Mouse (Mus musculus) CH12.LX (cell line): Measurements from ENCODE around the gene Myocd. TPM values are rescaled to one million over a fixed set of nuclear protein-coding genes. Genes with fewer than 3 reads are reported as not detected.

ENCODE experiments used
- DNase-seq: peaks from one replicate; pipeline ENCODE4 v3.0.0-alpha.2; 2013; ENCODE audit errors: extremely low read depth
- H3K27ac ChIP-seq: 2 replicates; pipeline ENCODE4 v1.5.1; 2012; ENCODE audit warnings: low read depth, mild to moderate bottlenecking, control low read depth, moderate library complexity; ENCODE audit not compliant: insufficient read depth
- H3K27me3 ChIP-seq: replicated peaks from 2 replicates; pipeline ENCODE3; 2012; ENCODE audit warnings: inconsistent platforms
- H3K36me3 ChIP-seq, 2 experiments: replicated peaks in 1 of 2; 2 replicates each; pipeline versions ENCODE3 to v1.6.1; 2012; ENCODE audit warnings: inconsistent platforms in 1 of 2, low read length in 1 of 2, mild to moderate bottlenecking in 1 of 2, mixed read lengths in 1 of 2, moderate library complexity in 1 of 2; ENCODE audit not compliant: control insufficient read depth in 1 of 2, insufficient read depth in 1 of 2
- H3K4me1 ChIP-seq, 2 experiments: 2 replicates each; pipeline ENCODE4 v1.6.1; 2012; ENCODE audit warnings: inconsistent platforms in 1 of 2, moderate library complexity in 1 of 2; ENCODE audit not compliant: insufficient read depth in 2 of 2, control insufficient read depth in 1 of 2
- H3K4me2 ChIP-seq: 2 replicates; pipeline ENCODE4 v1.6.1; 2012; ENCODE audit warnings: low read depth, mild to moderate bottlenecking, control low read depth; ENCODE audit not compliant: poor library complexity, insufficient read depth, severe bottlenecking
- H3K4me3 ChIP-seq, 3 experiments: fragments of 150-350 bp in 1 of 3; sonication (generic) in 1 of 3; replicated peaks in 1 of 3; 2 replicates each; pipeline versions ENCODE3 to v1.5.1; 2011 to 2012; ENCODE audit warnings: low read depth in 2 of 3, low read length in 2 of 3, mild to moderate bottlenecking in 2 of 3, moderate library complexity in 2 of 3, control low read depth in 1 of 3, improper control_type of control experiment in 1 of 3, inconsistent platforms in 1 of 3, mixed read lengths in 1 of 3; ENCODE audit not compliant: poor library complexity in 1 of 3
- H3K79me2 ChIP-seq: replicated peaks from 2 replicates; pipeline ENCODE4 v1.6.1; 2012; ENCODE audit warnings: mild to moderate bottlenecking, moderate library complexity; ENCODE audit not compliant: control insufficient read depth, poor library complexity, insufficient read depth, severe bottlenecking; ENCODE audit errors: extremely low read depth
- H3K9ac ChIP-seq: 2 replicates; pipeline ENCODE4 v1.6.1; 2012; ENCODE audit warnings: low read depth, mild to moderate bottlenecking, control low read depth, moderate library complexity; ENCODE audit not compliant: insufficient read depth
- H3K9me3 ChIP-seq: replicated peaks from 2 replicates; pipeline ENCODE3; 2012; ENCODE audit warnings: low read length, inconsistent platforms, mixed read lengths
- BHLHE40 ChIP-seq: IDR thresholded peaks from 2 replicates; pipeline ENCODE4 v1.6.1; 2011; ENCODE audit warnings: mild to moderate bottlenecking, low read depth, low read length, improper control_type of control experiment
- E2F4 ChIP-seq: IDR thresholded peaks from 2 replicates; pipeline ENCODE4 v1.6.1; 2011; ENCODE audit warnings: low read depth, low read length, improper control_type of control experiment; ENCODE audit not compliant: insufficient replicate concordance
- ELF1 ChIP-seq: IDR thresholded peaks from 2 replicates; pipeline ENCODE4 v1.6.1; 2014; ENCODE audit warnings: low read depth, mild to moderate bottlenecking, inconsistent platforms, low read length, improper control_type of control experiment
- EP300 ChIP-seq: IDR thresholded peaks from 2 replicates; pipeline ENCODE4 v1.6.1; 2011; ENCODE audit warnings: low read length, improper control_type of control experiment
- GABPA ChIP-seq: IDR thresholded peaks from 2 replicates; pipeline ENCODE4 v1.6.1; 2012; ENCODE audit warnings: low read depth, low read length, improper control_type of control experiment, inconsistent platforms; ENCODE audit not compliant: insufficient replicate concordance
- HCFC1 ChIP-seq: IDR thresholded peaks from 2 replicates; pipeline ENCODE4 v1.6.1; 2012; ENCODE audit warnings: low read depth, mild to moderate bottlenecking, inconsistent platforms, low read length, improper control_type of control experiment
- JUN ChIP-seq: IDR thresholded peaks from 2 replicates; pipeline ENCODE4 v1.6.1; 2011; ENCODE audit warnings: low read depth, mild to moderate bottlenecking, low read length, improper control_type of control experiment, moderate library complexity; ENCODE audit not compliant: insufficient read depth
- KAT2A ChIP-seq: IDR thresholded peaks from 2 replicates; pipeline ENCODE4 v1.6.1; 2012; ENCODE audit warnings: low read length, improper control_type of control experiment, inconsistent platforms; ENCODE audit not compliant: insufficient replicate concordance
- MAZ ChIP-seq: IDR thresholded peaks from 2 replicates; pipeline ENCODE4 v1.6.1; 2012; ENCODE audit warnings: low read depth, mild to moderate bottlenecking, inconsistent platforms, low read length, improper control_type of control experiment, moderate library complexity
- MEF2A ChIP-seq: IDR thresholded peaks from 2 replicates; pipeline ENCODE4 v1.6.1; 2014; ENCODE audit warnings: low read depth, mild to moderate bottlenecking, inconsistent platforms, low read length, improper control_type of control experiment, borderline replicate concordance
- MXI1 ChIP-seq: IDR thresholded peaks from 2 replicates; pipeline ENCODE4 v1.6.1; 2011; ENCODE audit warnings: mild to moderate bottlenecking, low read depth, low read length, improper control_type of control experiment
- NELFE ChIP-seq: IDR thresholded peaks from 2 replicates; pipeline ENCODE4 v1.6.1; 2011; ENCODE audit warnings: low read depth, low read length, improper control_type of control experiment
- PAX5 ChIP-seq: IDR thresholded peaks from 2 replicates; pipeline ENCODE4 v1.6.1; 2012; ENCODE audit warnings: low read length, inconsistent platforms, mixed read lengths
- POLR2A ChIP-seq: IDR thresholded peaks from 2 replicates; pipeline ENCODE4 v1.6.1; 2011; ENCODE audit warnings: low read depth, mild to moderate bottlenecking, improper control_type of control experiment, low read length
- RAD21 ChIP-seq: IDR thresholded peaks from 2 replicates; pipeline ENCODE4 v1.6.1; 2011; ENCODE audit warnings: low read depth, mild to moderate bottlenecking, low read length, improper control_type of control experiment, moderate library complexity
- RCOR1 ChIP-seq: conservative IDR thresholded peaks from 2 replicates; pipeline ENCODE4 v1.6.1; 2012; ENCODE audit warnings: low read depth, mild to moderate bottlenecking, inconsistent platforms, low read length, improper control_type of control experiment
- SIN3A ChIP-seq: IDR thresholded peaks from 2 replicates; pipeline ENCODE4 v1.6.1; 2012; ENCODE audit warnings: low read length, improper control_type of control experiment, inconsistent platforms
- SMC3 ChIP-seq: IDR thresholded peaks from 2 replicates; pipeline ENCODE4 v1.6.1; 2011; ENCODE audit warnings: low read depth, low read length, improper control_type of control experiment
- UBTF ChIP-seq: IDR thresholded peaks from 2 replicates; pipeline ENCODE4 v1.6.1; 2012; ENCODE audit warnings: low read depth, mild to moderate bottlenecking, inconsistent platforms, low read length, improper control_type of control experiment, moderate library complexity
- USF1 ChIP-seq: IDR thresholded peaks from 2 replicates; pipeline ENCODE4 v1.6.1; 2014; ENCODE audit warnings: low read depth, mild to moderate bottlenecking, inconsistent platforms, low read length, improper control_type of control experiment
- USF2 ChIP-seq: conservative IDR thresholded peaks from 2 replicates; pipeline ENCODE4 v1.6.1; 2011; ENCODE audit warnings: low read depth, low read length, improper control_type of control experiment
- ZC3H11A ChIP-seq: IDR thresholded peaks from 2 replicates; pipeline ENCODE4 v1.6.1; 2012; ENCODE audit warnings: low read depth, mild to moderate bottlenecking, inconsistent platforms, low read length, improper control_type of control experiment
- ZKSCAN1 ChIP-seq: IDR thresholded peaks from 2 replicates; pipeline ENCODE4 v1.6.1; 2012; ENCODE audit warnings: low read depth, inconsistent platforms, low read length, improper control_type of control experiment, borderline replicate concordance
- ZNF384 ChIP-seq: IDR thresholded peaks from 2 replicates; pipeline ENCODE4 v1.6.1; 2012; ENCODE audit warnings: low read depth, low read length, improper control_type of control experiment, inconsistent platforms
- dilution Hi-C: fragments of 300-500 bp; cut with MboI; formaldehyde crosslinking; loops from 2 replicates; pipeline ENCODE4 v1.14.3; 2020; ENCODE audit warnings: low sequenced_read_pairs; ENCODE audit not compliant: extremely low pct_unique_long_range_greater_than_20kb, extremely low pct_ligation_motif_present
- in situ Hi-C: fragments of 300-500 bp; cut with MboI; formaldehyde crosslinking; loops from 3 replicates; pipeline ENCODE4 v1.14.3; 2019; ENCODE audit warnings: low sequenced_read_pairs, low pct_ligation_motif_present, low pct_unique_long_range_greater_than_20kb, mixed read lengths
- polyA plus RNA-seq: library from polyadenylated mRNA; unstranded; fragments of >175 nt; gene quantifications from 2 replicates; pipeline ENCODE4 v1.2.1, GENCODE M21; 2012; ENCODE audit warnings: low read depth; ENCODE audit not compliant: insufficient read length
- total RNA-seq, 2 experiments: library from RNA; depleted of rRNA; stranded (reverse); fragments of 300-350 nt in 1 of 2; fragments of >200 nt in 1 of 2; gene quantifications; 2 replicates each; pipeline ENCODE4 v1.2.3; 2012 to 2014

The Myocd gene
- total and polyA plus RNA-seq, 3 experiments: not detected

DNA sequence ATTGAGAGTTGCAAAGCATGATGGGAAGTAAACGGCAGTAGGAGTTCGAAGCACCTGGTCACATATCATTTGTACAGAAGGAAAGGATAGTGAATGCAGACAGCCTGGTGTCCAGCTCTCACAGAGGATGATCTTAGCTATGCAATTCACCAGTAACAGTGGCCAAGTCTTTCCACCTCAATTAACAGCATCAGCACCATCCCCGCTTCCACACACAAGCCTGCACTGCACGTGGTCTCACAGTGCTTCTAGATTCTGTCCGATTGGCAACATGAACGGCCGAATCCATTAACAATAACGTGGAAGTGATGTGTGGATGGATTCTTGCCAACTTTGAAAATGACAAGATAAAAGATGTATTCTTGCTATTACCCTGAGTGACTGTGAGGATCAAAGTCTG lies 17.9 kb upstream of the Myocd start:
- no peak for TF ChIP-seq SMC3
- TF ChIP-seq HCFC1: no peak
- no peak for TF ChIP-seq KAT2A
- TF ChIP-seq NELFE: no peak
- Histone ChIP-seq H3K4me3 (no peak overlapping the region), H3K27me3 (no peaks in the 10 kb centered on the region), H3K27ac (no peak overlapping the region), H3K9ac (no peak overlapping the region), H3K36me3 (no peaks in the 10 kb centered on the region), H3K9me3 (no peaks in the 10 kb centered on the region), H3K79me2 (no peaks in the 10 kb centered on the region), H3K4me1 (peaks cover 0 to 13% of the 10 kb centered on the region in 2 experiments; a peak in 1 of 4 replicates), H3K4me2 (no peak overlapping the region)
- in situ Hi-C loops: no loop called here
- no peak for DNase-seq
- dilution Hi-C loops: no loop called here

DNA sequence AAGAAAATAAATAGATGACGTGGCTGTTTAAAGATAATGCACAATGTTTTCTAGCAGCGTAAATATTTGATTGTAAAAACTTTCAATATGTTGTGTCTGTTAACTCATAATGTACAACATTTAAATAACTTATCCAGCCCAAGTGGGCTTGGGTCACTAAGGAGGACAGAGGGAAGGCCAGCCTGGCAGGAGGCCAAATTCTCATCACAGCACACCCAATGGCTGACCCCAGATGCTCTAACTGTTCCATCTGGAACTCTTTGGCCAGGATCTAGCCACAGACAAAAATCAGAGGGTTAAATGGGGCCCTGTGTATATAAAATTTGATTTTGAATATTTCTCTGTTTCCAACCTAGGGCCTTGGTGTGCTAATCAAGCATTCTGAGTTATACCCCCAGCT lies 16.4 kb upstream of the Myocd start:
- Histone ChIP-seq H3K4me3 (no peak overlapping the region), H3K4me2 (no peak overlapping the region), H3K27ac (no peak overlapping the region), H3K27me3 (no peaks in the 10 kb centered on the region), H3K36me3 (no peaks in the 10 kb centered on the region), H3K9ac (no peak overlapping the region), H3K79me2 (no peaks in the 10 kb centered on the region), H3K4me1 (peaks cover 0 to 13% of the 10 kb centered on the region in 2 experiments; a peak in 1 of 4 replicates), H3K9me3 (no peaks in the 10 kb centered on the region)
- no peak for DNase-seq
- no peak for TF ChIP-seq EP300
- no peak for TF ChIP-seq E2F4
- TF ChIP-seq USF1: no peak
- TF ChIP-seq ZC3H11A: no peak
- no peak for TF ChIP-seq ZKSCAN1
- TF ChIP-seq MXI1: no peak
- TF ChIP-seq ELF1: no peak
- no peak for TF ChIP-seq RAD21
- TF ChIP-seq JUN: no peak
- no peak for TF ChIP-seq KAT2A
- no peak for TF ChIP-seq GABPA
- TF ChIP-seq UBTF: no peak
- dilution Hi-C loops: no loop called here
- in situ Hi-C loops: no loop called here

DNA sequence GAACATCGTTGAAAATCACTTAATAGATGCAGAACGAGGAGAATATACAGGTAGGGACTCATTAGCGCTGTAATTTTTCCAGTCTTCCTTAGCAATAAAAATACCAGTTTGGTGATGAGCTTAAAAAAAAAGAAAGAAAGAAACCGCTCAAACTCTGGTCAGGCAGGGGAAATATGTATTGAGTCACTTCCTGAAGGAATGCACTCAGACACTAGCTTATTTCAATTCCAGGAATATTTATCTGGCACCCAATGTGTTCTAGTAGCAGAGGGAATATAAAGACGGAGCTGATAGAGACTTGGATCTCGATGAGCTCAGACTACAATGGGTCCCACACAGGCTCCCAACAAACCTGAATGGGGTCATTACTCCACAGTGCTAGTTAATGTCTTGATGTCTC lies 5.7 kb upstream of the Myocd start:
- Histone ChIP-seq H3K27ac (no peak overlapping the region), H3K9ac (no peak overlapping the region), H3K4me2 (no peak overlapping the region), H3K27me3 (no peaks in the 10 kb centered on the region), H3K9me3 (no peaks in the 10 kb centered on the region), H3K79me2 (no peaks in the 10 kb centered on the region), H3K4me1 (no peaks in the 10 kb centered on the region), H3K4me3 (no peak overlapping the region), H3K36me3 (no peaks in the 10 kb centered on the region)
- dilution Hi-C loops: no loop called here
- in situ Hi-C loops: no loop called here
- TF ChIP-seq POLR2A: no peak
- TF ChIP-seq ZNF384: no peak
- no peak for TF ChIP-seq USF2
- TF ChIP-seq USF1: no peak
- TF ChIP-seq RCOR1: no peak
- no peak for TF ChIP-seq EP300
- TF ChIP-seq PAX5: no peak
- no peak for TF ChIP-seq SIN3A
- TF ChIP-seq MAZ: no peak
- TF ChIP-seq KAT2A: no peak
- TF ChIP-seq MXI1: no peak
- no peak for TF ChIP-seq MEF2A
- TF ChIP-seq ZC3H11A: no peak
- TF ChIP-seq BHLHE40: no peak
- DNase-seq: no peak
